Mouse (Mus musculus): ENCODE results near the gene Hmg20b. TPM values are rescaled to one million over a fixed set of nuclear protein-coding genes. Genes with fewer than 3 reads are reported as not detected.
A peak's percentile ranks its signal among the peaks of the same experiment; 100 is the strongest.

The Hmg20b gene
- polyA plus RNA-seq (2016; fragmentation: Nextera tagmentation; extraction: Ambion mirVana): 90.8 and 97.9 TPM in 2 replicates

- H3K36me3 ChIP-seq: peaks cover 12% of the 10 kb centered on the region
- H3K4me3 ChIP-seq: peak within 1 kb of the TSS; percentile 63
- peak within 1 kb of the TSS; percentile 70 for H3K9ac ChIP-seq (replicated peaks)
- under 1% methylated on average over 54 of the region's 54 CpGs for WGBS
- H3K4me2 ChIP-seq (replicated peaks): peak within 1 kb of the TSS; percentile 87
- peaks cover 39% of the 10 kb centered on the region for H3K27me3 ChIP-seq
- H3K9me3 ChIP-seq: no peaks in the 10 kb centered on the region
- H3K27ac ChIP-seq (replicated peaks): peak within 1 kb of the TSS; percentile 52
- H3K4me1 ChIP-seq: peaks cover 25% of the 10 kb centered on the region
- ATAC-seq (ENCODE audit: low FRiP score, low read depth): peak; percentile 95
These were observed at the start of gene Hmg20b for GRCm38 (mm10) chr10:81350351-81351063. Hmg20b (minus strand) TSS chr10:81350480.

DNA sequence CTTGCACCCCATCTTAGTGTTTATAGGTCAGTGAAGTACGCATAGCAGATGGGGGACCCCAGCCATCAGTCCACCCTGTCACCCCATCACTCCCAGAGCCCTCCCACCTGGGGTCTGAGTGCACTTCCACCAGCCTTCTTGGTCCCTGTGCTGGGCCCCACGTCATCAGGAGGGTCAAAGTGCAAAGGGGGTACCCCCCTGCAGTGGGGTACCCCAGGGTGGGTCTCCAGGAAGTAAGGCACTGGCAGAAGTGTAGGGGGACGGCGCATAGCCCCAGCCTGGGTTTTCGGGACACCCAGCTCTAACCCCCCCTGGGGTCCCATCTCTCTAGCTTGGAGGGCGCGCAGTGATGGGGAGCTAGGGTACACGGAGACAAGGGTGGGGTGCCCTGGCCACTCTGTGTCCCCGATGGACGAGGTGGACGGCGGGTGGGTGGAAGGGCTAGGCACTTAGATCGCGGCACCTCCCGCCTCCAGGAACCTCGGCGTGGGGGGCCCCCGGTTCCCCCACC, 49.6 kb upstream of the Hmg20b start:
- 0 out of 2 replicates have a peak overlapping the region, but pooled peaks have one; percentile 8 for H3K9ac ChIP-seq (replicated peaks)
- H3K27me3 ChIP-seq: peaks cover 45% of the 10 kb centered on the region
- no peak overlapping the region for H3K27ac ChIP-seq (replicated peaks)
- peaks cover 15% of the 10 kb centered on the region; the same call in 1 of the 2 replicates for H3K36me3 ChIP-seq
- H3K4me2 ChIP-seq (replicated peaks): 0 out of 2 replicates have a peak overlapping the region, but pooled peaks have one; percentile 9
- no peaks in the 10 kb centered on the region for H3K9me3 ChIP-seq
- H3K4me1 ChIP-seq: peaks cover 56% of the 10 kb centered on the region
- H3K4me3 ChIP-seq: no peak overlapping the region
- WGBS: 70% methylated on average over 18 of the region's 18 CpGs
- ATAC-seq (ENCODE audit: low FRiP score, low read depth): no peak

DNA sequence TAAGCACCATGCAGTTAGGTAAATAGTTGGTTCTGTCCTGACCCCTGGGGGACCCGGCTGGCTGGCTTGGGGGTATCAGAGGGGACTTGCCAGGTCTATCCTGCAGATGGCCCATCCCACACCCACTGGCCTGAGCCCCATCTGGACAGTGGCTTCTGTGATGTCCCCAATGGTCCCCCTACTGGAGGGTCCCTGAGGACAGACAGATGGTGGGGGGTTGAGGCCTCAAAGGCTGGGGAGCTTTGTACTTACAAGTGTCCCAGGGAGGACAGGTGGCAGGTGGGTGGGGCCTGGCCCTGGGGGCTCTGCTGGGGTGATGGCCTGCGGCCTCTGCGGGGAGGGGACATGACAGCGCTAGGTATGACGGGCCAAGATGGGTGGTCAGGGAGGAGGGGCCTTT, 49.0 kb upstream of the Hmg20b start:
- H3K9me3 ChIP-seq: no peaks in the 10 kb centered on the region
- no peak overlapping the region for H3K4me2 ChIP-seq (replicated peaks)
- H3K27me3 ChIP-seq: peaks cover 45% of the 10 kb centered on the region
- no peak overlapping the region for H3K4me3 ChIP-seq
- ATAC-seq (ENCODE audit: low FRiP score, low read depth): no peak
- no peak overlapping the region for H3K27ac ChIP-seq (replicated peaks)
- WGBS: 57% methylated on average over 5 of the region's 5 CpGs
- peaks cover 56% of the 10 kb centered on the region for H3K4me1 ChIP-seq
- H3K9ac ChIP-seq (replicated peaks): 0 out of 2 replicates have a peak overlapping the region, but pooled peaks have one; percentile 8
- peaks cover 12% of the 10 kb centered on the region; the same call in 1 of the 2 replicates for H3K36me3 ChIP-seq

GRCm38 (mm10) chr10:81396749-81397148, 46.5 kb upstream of the Hmg20b start:
- peaks cover 32% of the 10 kb centered on the region for H3K27me3 ChIP-seq
- H3K27ac ChIP-seq (replicated peaks): no peak overlapping the region
- H3K9ac ChIP-seq (replicated peaks): 0 out of 2 replicates have a peak overlapping the region, but pooled peaks have one; percentile 20
- no peak overlapping the region for H3K4me2 ChIP-seq (replicated peaks)
- H3K36me3 ChIP-seq: peaks cover 12% of the 10 kb centered on the region; the same call in 1 of the 2 replicates
- H3K4me3 ChIP-seq: no peak overlapping the region
- H3K4me1 ChIP-seq: peaks cover 50% of the 10 kb centered on the region
- no peak for ATAC-seq (ENCODE audit: low FRiP score, low read depth)
- WGBS: 54% methylated on average over 5 of the region's 5 CpGs
- no peaks in the 10 kb centered on the region for H3K9me3 ChIP-seq

DNA sequence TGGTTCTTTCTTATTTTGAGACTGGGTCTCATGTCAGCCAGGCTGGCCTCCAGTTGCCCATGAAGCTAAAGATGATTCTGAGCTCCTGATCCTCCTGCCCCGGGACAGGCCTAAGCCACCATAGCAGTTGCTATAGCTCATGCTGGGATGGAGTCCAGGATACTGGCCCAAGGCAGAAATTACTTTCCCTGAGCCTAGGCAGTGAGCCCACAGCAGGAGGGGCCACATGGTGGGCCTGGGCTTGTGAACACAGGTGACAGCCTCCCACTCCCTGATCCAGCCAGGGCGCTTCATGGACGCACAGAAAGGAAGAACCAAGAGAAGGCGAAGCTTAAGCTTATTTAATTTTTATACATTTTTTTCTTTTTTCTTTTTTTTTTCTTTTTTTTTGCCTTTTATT, 45.6 kb upstream of the Hmg20b start:
- Histone ChIP-seq H3K4me2 (replicated peaks) (no peak overlapping the region), H3K4me3 (no peak overlapping the region), H3K4me1 (peaks cover 41% of the 10 kb centered on the region), H3K27ac (replicated peaks) (no peak overlapping the region), H3K9me3 (no peaks in the 10 kb centered on the region), H3K36me3 (peaks cover 12% of the 10 kb centered on the region; the same call in 1 of the 2 replicates), H3K9ac (replicated peaks) (no peak overlapping the region), H3K27me3 (peaks cover 32% of the 10 kb centered on the region)
- no peak for ATAC-seq (ENCODE audit: low FRiP score, low read depth)
- WGBS: 83% methylated on average over 4 of the region's 4 CpGs

GRCm38 (mm10) chr10:81395127-81395526, 44.8 kb upstream of the Hmg20b start:
- 17% methylated on average over 5 of the region's 5 CpGs for WGBS

DNA sequence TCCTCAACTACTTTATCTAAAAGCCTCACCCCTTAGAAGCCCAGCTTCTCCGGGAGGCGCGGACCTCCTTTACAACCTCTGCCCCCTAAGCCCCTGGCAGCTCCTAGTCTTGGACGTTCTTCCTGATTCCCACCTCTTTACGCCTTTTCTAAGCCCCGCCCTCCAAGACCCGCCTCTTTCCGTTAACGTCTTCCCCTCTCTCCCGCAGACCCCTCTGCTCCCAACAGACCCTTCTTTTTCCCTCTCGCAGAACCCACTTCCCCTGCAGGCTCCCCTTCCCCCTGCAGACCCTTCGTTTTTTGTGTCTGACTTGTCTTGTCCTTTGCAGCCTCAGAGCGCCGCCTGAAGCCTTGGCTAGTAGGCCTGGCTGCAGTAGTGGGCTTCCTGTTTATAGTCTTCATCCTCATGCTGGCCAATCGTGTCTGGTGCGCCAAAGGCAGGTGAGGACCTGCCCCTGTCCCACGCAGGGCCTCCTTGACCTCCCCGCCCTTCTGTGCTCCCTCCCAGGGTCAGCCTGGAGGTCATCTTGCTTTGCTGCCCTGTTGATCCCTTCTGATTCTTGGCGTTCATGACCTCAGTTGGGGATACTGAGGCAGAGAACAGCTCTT, 43.3 kb upstream of the Hmg20b start:
- H3K9ac ChIP-seq (replicated peaks): peak overlapping the region; percentile 46
- peak overlapping the region; percentile 38 for H3K4me2 ChIP-seq (replicated peaks)
- ATAC-seq (ENCODE audit: low FRiP score, low read depth): no peak
- WGBS: 9% methylated on average over 19 of the region's 19 CpGs
- peak overlapping the region; percentile 19 for H3K4me3 ChIP-seq
- no peaks in the 10 kb centered on the region for H3K9me3 ChIP-seq
- H3K27ac ChIP-seq (replicated peaks): no peak overlapping the region
- peaks cover 16% of the 10 kb centered on the region; the same call in 1 of the 2 replicates for H3K27me3 ChIP-seq
- peaks cover 31% of the 10 kb centered on the region for H3K4me1 ChIP-seq
- H3K36me3 ChIP-seq: peaks cover 6% of the 10 kb centered on the region

More at GRCm38 (mm10) chr10:81395127-81395526, 44.8 kb upstream of the Hmg20b start:
- Histone ChIP-seq H3K27me3 (peaks cover 26% of the 10 kb centered on the region), H3K9ac (replicated peaks) (0 out of 2 replicates have a peak overlapping the region, but pooled peaks have one; percentile 1), H3K27ac (replicated peaks) (no peak overlapping the region), H3K4me2 (replicated peaks) (no peak overlapping the region), H3K4me1 (peaks cover 35% of the 10 kb centered on the region), H3K36me3 (peaks cover 10% of the 10 kb centered on the region; the same call in 1 of the 2 replicates), H3K4me3 (no peak overlapping the region), H3K9me3 (no peaks in the 10 kb centered on the region)
- ATAC-seq (ENCODE audit: low FRiP score, low read depth): no peak

DNA sequence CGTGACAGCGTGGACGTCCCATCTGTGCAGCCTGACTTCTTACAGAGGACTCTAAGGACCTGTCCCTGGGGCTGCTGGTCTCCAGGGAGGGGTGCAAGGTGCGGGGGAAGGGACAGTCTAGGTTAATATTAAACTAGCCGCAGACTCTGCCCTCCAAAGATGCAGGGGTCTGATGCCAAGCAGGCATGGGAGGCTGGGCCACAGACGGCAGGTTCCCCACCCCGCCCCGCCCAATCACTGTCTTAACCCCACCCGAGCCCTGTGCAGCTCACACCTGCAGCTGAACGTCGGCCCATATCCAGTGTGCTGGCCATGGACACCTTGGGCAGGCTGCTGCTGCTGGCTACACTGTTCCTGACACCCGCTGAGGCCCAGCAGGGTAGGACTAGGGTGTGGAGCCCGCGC, 42.5 kb upstream of the Hmg20b start, which contains the start of gene Smim24:
Gene Smim24 (plus strand): TSS at position 271 of the 405 bp plus-strand sequence.
- H3K9me3 ChIP-seq: no peaks in the 10 kb centered on the region
- no peak within 1 kb of the TSS for H3K27ac ChIP-seq (replicated peaks)
- peak within 1 kb of the TSS; percentile 38 for H3K4me2 ChIP-seq (replicated peaks)
- H3K36me3 ChIP-seq: peaks cover 14% of the 10 kb centered on the region
- peaks cover 11% of the 10 kb centered on the region; the same call in 1 of the 2 replicates for H3K27me3 ChIP-seq
- ATAC-seq (ENCODE audit: low FRiP score, low read depth): no peak
- peak within 1 kb of the TSS; percentile 19 for H3K4me3 ChIP-seq
- peaks cover 31% of the 10 kb centered on the region for H3K4me1 ChIP-seq
- WGBS: 69% methylated on average over 14 of the region's 14 CpGs
- peak within 1 kb of the TSS; percentile 46 for H3K9ac ChIP-seq (replicated peaks)

GRCm38 (mm10) chr10:81392270-81392669, 42.0 kb upstream of the Hmg20b start:
- Histone ChIP-seq H3K36me3 (peaks cover 19% of the 10 kb centered on the region), H3K27ac (replicated peaks) (no peak overlapping the region), H3K4me3 (no peak overlapping the region), H3K27me3 (peaks cover 7% of the 10 kb centered on the region; the same call in 1 of the 2 replicates), H3K4me1 (peaks cover 27% of the 10 kb centered on the region), H3K9me3 (no peaks in the 10 kb centered on the region), H3K4me2 (replicated peaks) (no peak overlapping the region), H3K9ac (replicated peaks) (no peak overlapping the region)
- WGBS: 88% methylated on average over 6 of the region's 6 CpGs
- no peak for ATAC-seq (ENCODE audit: low FRiP score, low read depth)

- Histone ChIP-seq H3K27me3 (peaks cover 7% of the 10 kb centered on the region; the same call in 1 of the 2 replicates), H3K9ac (replicated peaks) (no peak overlapping the region), H3K27ac (replicated peaks) (no peak overlapping the region), H3K4me3 (no peak overlapping the region), H3K4me1 (peaks cover 25% of the 10 kb centered on the region), H3K9me3 (no peaks in the 10 kb centered on the region), H3K4me2 (replicated peaks) (no peak overlapping the region), H3K36me3 (peaks cover 34% of the 10 kb centered on the region)
- WGBS: 94% methylated on average over 13 of the region's 13 CpGs
- ATAC-seq (ENCODE audit: low FRiP score, low read depth): no peak
These were observed 40.3 kb upstream of the Hmg20b start for GRCm38 (mm10) chr10:81390678-81390965.

GRCm38 (mm10) chr10:81389801-81390677, 39.8 kb upstream of the Hmg20b start:
- Histone ChIP-seq H3K9ac (replicated peaks) (no peak overlapping the region), H3K9me3 (no peaks in the 10 kb centered on the region), H3K4me3 (no peak overlapping the region), H3K4me1 (peaks cover 31% of the 10 kb centered on the region), H3K27ac (replicated peaks) (no peak overlapping the region), H3K27me3 (peaks cover 7% of the 10 kb centered on the region; the same call in 1 of the 2 replicates), H3K36me3 (peaks cover 34% of the 10 kb centered on the region), H3K4me2 (replicated peaks) (no peak overlapping the region)
- peak; percentile 62; the same call in 1 of the 2 replicates for ATAC-seq (ENCODE audit: low FRiP score, low read depth)
- WGBS: 57% methylated on average over 23 of the region's 23 CpGs
